Mouse (Mus musculus) right cerebral cortex, adult 2 months (tissue): ENCODE measurements at regions not wholly inside any gene's neighbourhood (a gene's known extent, or its start where the extent isn't known, plus 50 kb on each side); places are given as distances from the start of the nearest gene placed in this dataset.

Source experiments
- DNase-seq, 2 experiments: peaks; one replicate each; pipeline ENCODE4 v3.0.0; 2021 to 2022; ENCODE audit warnings: low spot score in 2 of 2

- DNase-seq: no peak
Observed at GRCm38 (mm10) chr8:102845362-102845761, 59.9 kb upstream of the Cdh11 start.

GRCm38 (mm10) chr8:102860021-102860420 is 74.6 kb upstream of the Cdh11 start:
- DNase-seq: no peak

GRCm38 (mm10) chr8:102899525-102899924 is 114.1 kb upstream of the Cdh11 start:
- no peak for DNase-seq

- DNase-seq: no peak
Observed at GRCm38 (mm10) chr8:102900662-102901061, 115.2 kb upstream of the Cdh11 start.

- DNase-seq: no peak
Observed at GRCm38 (mm10) chr8:102907444-102907843, 122.0 kb upstream of the Cdh11 start.

- no peak for DNase-seq
Observed at GRCm38 (mm10) chr8:102931342-102931835, 145.9 kb upstream of the Cdh11 start.

GRCm38 (mm10) chr8:102938771-102939170 is 153.3 kb upstream of the Cdh11 start:
- DNase-seq: no peak

GRCm38 (mm10) chr8:102945546-102945945 is 160.1 kb upstream of the Cdh11 start:
- DNase-seq: no peak

GRCm38 (mm10) chr8:102978161-102978581 is 192.7 kb upstream of the Cdh11 start:
- no peak for DNase-seq

- no peak for DNase-seq
Observed at GRCm38 (mm10) chr8:102983220-102983909, 197.9 kb upstream of the Cdh11 start.

- DNase-seq: no peak
Observed at GRCm38 (mm10) chr8:102983910-102984225, 198.4 kb upstream of the Cdh11 start.

- no peak for DNase-seq
Observed at GRCm38 (mm10) chr8:103007284-103007984, 222.0 kb upstream of the Cdh11 start.

- no peak for DNase-seq
Observed at GRCm38 (mm10) chr8:103019121-103019520, 233.7 kb upstream of the Cdh11 start.

GRCm38 (mm10) chr8:103023237-103023636 is 237.8 kb upstream of the Cdh11 start:
- DNase-seq: no peak

- no peak for DNase-seq
Observed at GRCm38 (mm10) chr8:103031708-103032107, 246.3 kb upstream of the Cdh11 start.

- no peak for DNase-seq
Observed at GRCm38 (mm10) chr8:103033956-103034355, 248.5 kb upstream of the Cdh11 start.

- DNase-seq: no peak
Observed at GRCm38 (mm10) chr8:103072079-103072635, 286.7 kb upstream of the Cdh11 start.

- DNase-seq: no peak
Observed at GRCm38 (mm10) chr8:103072646-103073045, 287.2 kb upstream of the Cdh11 start.

- DNase-seq: no peak
Observed at GRCm38 (mm10) chr8:103078559-103078958, 293.1 kb upstream of the Cdh11 start.

- peak; percentile 5 to 7 for DNase-seq
Observed at GRCm38 (mm10) chr8:103086956-103087482, 301.6 kb upstream of the Cdh11 start.

- no peak for DNase-seq
Observed at GRCm38 (mm10) chr8:103096496-103097092, 311.2 kb upstream of the Cdh11 start.

- DNase-seq: no peak
Observed at GRCm38 (mm10) chr8:103125581-103125980, 340.1 kb upstream of the Cdh11 start.
